Mouse (Mus musculus): ENCODE measurements around the gene Asb6.

DNA sequence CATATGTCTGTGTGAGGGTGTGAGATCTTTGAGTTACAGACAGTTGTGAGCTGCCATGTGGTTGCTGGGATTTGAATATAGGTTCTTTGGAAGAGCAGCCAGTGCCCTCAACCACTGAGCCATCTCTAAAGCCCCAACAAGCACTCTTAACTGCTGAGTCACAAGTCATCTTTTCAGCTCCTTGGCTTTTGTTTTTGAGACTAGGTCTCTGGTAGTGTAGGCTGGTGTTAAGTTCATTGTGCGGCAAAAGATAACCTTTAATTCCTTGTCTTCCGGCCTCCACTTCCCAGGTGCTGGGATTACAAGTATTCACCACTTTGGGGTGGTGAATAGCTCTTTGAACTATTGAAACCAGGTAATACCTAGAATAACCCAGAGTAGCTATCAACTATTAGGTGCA lies 24.1 kb downstream of the Asb6 start:
- no peak for TF ChIP-seq TAL1 (IDR thresholded peaks at IDR 0.05; ENCODE audit: low read length)
- no peak for TF ChIP-seq GATA1 (IDR thresholded peaks at IDR 0.05; ENCODE audit: low read length)

Data from erythroblast, embryonic 14.5 days (primary cell).